Mouse (Mus musculus): ENCODE results near the gene Bckdha. TPM values are rescaled to one million over a fixed set of nuclear protein-coding genes. Genes with fewer than 3 reads are reported as not detected.
A peak's percentile ranks its signal among the peaks of the same experiment; 100 is the strongest.

Bckdha gene
- polyA plus RNA-seq, 1 experiment: 622 TPM

DNA sequence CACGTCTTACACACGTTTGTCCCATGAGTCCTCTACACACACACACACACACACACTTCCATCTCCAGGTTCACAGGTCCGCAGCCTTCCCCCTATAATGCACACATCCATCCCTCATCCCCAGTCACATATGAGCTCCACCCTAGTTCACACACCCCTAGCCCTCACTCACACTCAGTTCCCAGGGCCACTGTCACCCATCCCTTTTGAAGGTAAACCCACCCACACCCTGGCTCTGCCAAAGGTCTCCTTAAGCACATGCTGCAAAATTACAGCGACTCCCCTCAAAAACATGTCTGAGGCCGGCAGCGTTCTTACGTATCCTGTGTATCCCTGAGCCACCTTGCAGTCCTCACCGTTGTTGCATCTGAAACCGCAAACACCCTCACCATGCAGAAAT is 15.5 kb upstream of the Bckdha start:
- Histone ChIP-seq H3K27ac (replicated peaks; ENCODE audit: low read depth, low read length) (no peak overlapping the region), H3K4me3 (ENCODE audit: insufficient read depth, low read depth, low read length) (no peak overlapping the region), H3K4me1 (ENCODE audit: control insufficient read depth, insufficient read depth, insufficient read length, low read length) (no peaks in the 10 kb centered on the region; the same call in 1 of the 2 replicates)

DNA sequence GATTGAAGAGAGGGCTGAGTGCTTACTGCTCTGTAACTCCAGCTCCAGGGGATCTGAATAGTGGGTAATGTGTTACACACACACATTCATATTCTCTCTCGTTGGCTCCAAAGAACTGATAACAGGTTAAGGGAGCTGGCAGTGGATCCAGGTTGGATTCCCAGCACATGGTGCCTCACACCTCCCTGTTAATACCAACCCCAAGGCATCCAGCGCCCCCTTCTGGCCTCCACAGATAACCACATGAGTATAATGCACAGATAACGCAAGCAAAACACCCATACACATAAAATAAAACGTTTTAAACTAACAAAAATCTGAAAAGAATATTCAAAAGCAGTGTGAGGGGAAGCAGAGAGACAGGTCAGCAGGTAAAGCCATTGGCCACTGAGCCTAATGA is 13.7 kb upstream of the Bckdha start:
- H3K4me3 ChIP-seq (ENCODE audit: insufficient read depth, low read depth, low read length): no peak overlapping the region
- no peaks in the 10 kb centered on the region; the same call in 1 of the 2 replicates for H3K4me1 ChIP-seq (ENCODE audit: control insufficient read depth, insufficient read depth, insufficient read length, low read length)
- H3K27ac ChIP-seq (replicated peaks; ENCODE audit: low read depth, low read length): no peak overlapping the region

DNA sequence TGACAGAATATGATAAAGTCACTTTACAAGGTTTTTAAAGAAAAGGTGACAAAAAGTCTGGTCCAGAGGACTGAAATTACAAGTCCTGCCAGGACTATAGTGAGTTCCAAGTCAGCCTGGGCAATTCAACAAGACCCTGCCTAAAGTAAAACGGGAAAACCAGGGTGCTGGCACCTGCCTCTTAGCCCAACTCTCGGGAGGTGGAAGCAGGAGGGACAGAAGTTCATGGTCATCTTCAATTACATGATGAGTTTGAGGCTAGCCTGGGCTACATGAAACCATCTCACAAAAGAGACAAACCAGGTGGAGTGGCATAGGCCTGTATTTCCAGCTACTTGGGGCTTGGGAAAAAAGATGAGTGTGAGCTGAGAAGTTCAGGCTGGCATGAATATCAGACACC is 12.9 kb upstream of the Bckdha start:
- Histone ChIP-seq H3K27ac (replicated peaks; ENCODE audit: low read depth, low read length) (no peak overlapping the region), H3K4me3 (ENCODE audit: insufficient read depth, low read depth, low read length) (no peak overlapping the region), H3K4me1 (ENCODE audit: control insufficient read depth, insufficient read depth, insufficient read length, low read length) (no peaks in the 10 kb centered on the region; the same call in 1 of the 2 replicates)

DNA sequence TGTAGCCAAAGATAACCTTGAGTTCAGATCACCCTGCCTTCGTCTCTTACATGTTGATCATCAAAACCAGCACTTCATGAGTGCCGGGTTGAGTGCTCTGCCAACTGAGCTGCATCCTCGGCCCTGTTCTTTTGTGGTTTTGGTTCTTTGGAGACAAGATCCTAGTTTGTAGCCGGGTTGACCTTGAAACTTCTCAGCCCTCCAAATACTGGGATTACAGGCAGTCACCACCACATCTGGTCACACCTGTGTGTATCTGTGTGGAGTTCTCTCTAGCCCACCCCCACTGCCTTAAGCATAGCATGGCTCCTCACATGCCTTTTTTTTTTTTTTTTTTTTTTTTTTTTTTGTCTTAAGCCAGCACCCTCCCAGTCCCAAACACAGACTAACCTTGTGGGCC is 11.3 kb upstream of the Bckdha start:
- Histone ChIP-seq H3K4me1 (ENCODE audit: control insufficient read depth, insufficient read depth, insufficient read length, low read length) (no peaks in the 10 kb centered on the region; the same call in 1 of the 2 replicates), H3K4me3 (ENCODE audit: insufficient read depth, low read depth, low read length) (no peak overlapping the region), H3K27ac (replicated peaks; ENCODE audit: low read depth, low read length) (no peak overlapping the region)

DNA sequence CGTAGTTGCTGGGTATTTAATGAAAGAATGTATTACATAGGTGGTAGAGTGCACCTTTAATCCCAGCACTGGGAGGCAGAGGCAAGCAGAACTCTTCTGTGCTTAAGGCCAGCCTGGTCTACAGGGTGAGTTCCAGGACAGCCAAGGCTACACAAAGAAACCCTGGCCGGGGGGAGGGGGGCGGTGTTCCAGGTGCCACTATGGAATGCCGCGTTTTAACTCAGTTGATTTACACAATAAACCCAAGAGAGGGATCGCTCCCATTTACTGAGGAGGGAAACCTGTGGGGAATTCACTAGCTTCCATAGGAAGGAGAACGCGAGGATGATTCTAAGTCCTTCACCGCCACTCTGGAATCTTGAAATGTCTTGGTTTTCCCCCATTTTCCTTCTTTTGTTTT is 10.8 kb upstream of the Bckdha start:
- no peak overlapping the region for H3K4me3 ChIP-seq (ENCODE audit: insufficient read depth, low read depth, low read length)
- H3K4me1 ChIP-seq (ENCODE audit: control insufficient read depth, insufficient read depth, insufficient read length, low read length): no peaks in the 10 kb centered on the region; the same call in 1 of the 2 replicates

DNA sequence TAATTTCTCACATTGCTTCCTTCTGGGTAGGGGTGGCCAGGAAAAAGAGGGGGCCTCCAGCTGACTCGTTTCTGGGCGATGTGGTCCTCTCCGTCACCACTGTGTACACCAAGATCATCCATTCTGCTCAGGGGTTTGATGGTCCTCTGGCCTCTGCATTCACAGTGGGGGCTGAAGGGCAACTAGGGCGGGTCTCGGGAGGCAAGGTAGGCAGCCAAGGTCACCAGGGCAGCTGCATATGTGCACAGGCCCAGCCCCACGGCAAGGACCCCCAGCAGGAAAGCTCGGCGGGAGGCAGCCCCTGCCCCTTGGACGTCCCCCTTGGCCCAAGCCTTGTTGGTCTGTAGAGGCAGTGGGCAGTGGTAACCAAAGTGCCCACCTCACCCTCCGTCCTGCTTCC is 10.4 kb upstream of the Bckdha start:
- no peak overlapping the region for H3K27ac ChIP-seq (replicated peaks; ENCODE audit: low read depth, low read length)
- H3K4me3 ChIP-seq (ENCODE audit: insufficient read depth, low read depth, low read length): no peak overlapping the region
- H3K4me1 ChIP-seq (ENCODE audit: control insufficient read depth, insufficient read depth, insufficient read length, low read length): no peaks in the 10 kb centered on the region

More for the DNA sequence above, 10.8 kb upstream of the Bckdha start:
- no peak overlapping the region for H3K27ac ChIP-seq (replicated peaks; ENCODE audit: low read depth, low read length)

DNA sequence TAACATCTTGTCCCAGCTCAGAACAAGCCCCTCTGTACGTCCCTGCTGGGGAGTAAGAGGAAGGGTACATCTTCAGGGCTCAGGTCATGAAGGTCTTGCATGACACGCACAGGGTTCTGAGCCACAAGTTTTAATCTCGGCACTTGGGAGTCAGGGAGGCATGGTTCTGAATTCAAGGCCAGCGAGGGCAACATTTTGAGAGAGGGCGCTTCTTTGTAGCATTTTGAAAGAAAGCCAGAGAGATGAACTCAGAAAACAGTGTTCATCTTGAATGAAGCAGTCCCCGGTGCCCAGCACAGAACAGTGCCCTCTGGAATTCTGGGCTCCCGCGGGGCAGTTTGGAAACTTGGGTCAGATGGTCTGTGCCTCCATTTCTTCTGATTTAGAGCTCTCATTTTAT is 7.6 kb upstream of the Bckdha start:
- Histone ChIP-seq H3K4me3 (ENCODE audit: insufficient read depth, low read depth, low read length) (no peak overlapping the region), H3K4me1 (ENCODE audit: control insufficient read depth, insufficient read depth, insufficient read length, low read length) (no peaks in the 10 kb centered on the region), H3K27ac (replicated peaks; ENCODE audit: low read depth, low read length) (no peak overlapping the region)

DNA sequence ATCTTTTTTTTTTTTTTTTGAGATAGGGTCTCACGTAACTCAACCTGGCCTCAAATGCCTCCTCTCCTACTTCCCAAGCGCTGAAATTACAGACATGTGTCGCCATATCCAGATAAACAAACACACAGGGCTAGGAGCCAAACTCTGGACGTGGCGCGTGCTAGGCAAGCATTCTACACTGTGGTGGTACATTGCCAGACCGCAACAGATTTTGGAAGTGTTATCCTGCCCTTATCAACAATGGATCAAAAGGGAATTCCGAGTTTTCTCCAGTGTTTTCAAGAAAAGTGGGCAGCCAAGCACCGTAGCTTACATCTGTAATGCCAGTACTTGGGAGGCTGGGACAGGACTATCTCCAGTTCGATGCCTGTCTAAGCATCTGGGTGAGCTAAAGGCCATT is 996 bp downstream of the Bckdha start:
- H3K4me3 ChIP-seq (ENCODE audit: insufficient read depth, low read depth, low read length): peak overlapping the region; percentile 77
- H3K4me1 ChIP-seq (ENCODE audit: control insufficient read depth, insufficient read depth, insufficient read length, low read length): peaks cover 7% of the 10 kb centered on the region
- H3K27ac ChIP-seq (replicated peaks; ENCODE audit: low read depth, low read length): peak overlapping the region; percentile 96; the same call in 1 of the 2 replicates

DNA sequence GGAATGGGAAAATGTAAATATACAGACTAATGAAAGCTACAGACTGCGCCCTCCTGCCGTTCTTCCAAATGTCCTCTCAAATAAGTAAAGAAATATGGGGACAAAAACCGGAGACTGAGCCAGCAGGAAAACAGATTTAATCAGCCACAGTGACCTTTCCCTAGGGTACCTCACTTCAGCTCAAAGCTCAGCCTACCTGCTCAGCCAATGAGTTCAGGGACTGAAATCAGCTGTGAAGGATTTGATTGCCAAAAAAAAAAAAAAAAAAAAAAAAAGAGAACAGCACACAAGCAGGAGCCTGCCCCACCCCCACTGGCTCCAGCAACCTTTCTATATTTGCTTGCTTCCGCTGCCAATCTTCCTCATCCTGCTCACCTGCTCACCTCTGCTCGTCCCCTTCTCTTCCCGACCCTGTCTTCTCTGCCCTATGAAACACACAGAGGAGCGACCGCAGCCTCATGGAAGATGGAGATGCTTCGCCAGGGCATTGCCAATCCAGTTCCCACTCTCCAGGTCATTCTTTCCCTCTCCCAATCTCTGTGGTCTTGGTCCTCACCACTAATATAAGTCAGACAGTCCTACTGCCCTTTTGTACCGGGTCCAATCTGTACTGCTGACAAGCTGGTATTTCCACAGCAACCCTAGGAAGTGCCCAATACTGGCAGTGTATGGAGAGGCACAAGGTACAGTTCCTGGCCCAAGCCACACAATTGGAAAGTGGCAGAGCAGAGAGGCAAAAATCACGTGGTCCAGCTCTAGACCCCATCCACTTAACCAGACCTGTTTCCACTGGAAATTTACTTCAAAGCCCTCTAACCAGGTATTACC is 3.0 kb downstream of the Bckdha start:
- H3K4me1 ChIP-seq (ENCODE audit: control insufficient read depth, insufficient read depth, insufficient read length, low read length): peaks cover 9% of the 10 kb centered on the region
- H3K4me3 ChIP-seq (ENCODE audit: insufficient read depth, low read depth, low read length): no peak overlapping the region
- H3K27ac ChIP-seq (replicated peaks; ENCODE audit: low read depth, low read length): peak overlapping the region; percentile 71

DNA sequence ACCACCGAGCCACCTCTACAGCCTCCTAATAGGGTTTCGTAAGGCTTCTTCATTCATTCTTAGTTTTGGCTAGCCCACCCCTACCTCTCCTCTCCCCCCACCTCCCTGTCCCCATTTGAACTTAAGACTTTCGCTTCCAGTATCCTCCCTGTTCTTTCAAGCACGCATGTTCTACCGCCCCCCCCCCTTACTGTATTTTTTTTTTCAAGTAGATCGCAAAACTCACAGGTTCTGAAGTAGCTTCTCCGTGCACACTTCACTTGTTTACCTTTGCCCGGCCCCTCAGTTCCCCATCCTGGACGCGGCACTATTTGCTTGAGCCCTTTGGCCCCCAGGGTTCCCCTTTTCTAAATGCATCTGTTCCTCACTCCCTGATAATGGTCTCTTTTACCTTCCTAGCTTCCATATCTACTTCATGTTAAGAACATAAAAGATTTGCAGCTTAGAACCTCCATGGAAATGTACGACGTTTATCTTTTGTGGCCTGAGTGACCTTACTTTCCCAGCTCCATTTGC is 6.5 kb downstream of the Bckdha start:
- Histone ChIP-seq H3K27ac (replicated peaks; ENCODE audit: low read depth, low read length) (no peak overlapping the region), H3K4me1 (ENCODE audit: control insufficient read depth, insufficient read depth, insufficient read length, low read length) (peaks cover 22% of the 10 kb centered on the region), H3K4me3 (ENCODE audit: insufficient read depth, low read depth, low read length) (no peak overlapping the region)

DNA sequence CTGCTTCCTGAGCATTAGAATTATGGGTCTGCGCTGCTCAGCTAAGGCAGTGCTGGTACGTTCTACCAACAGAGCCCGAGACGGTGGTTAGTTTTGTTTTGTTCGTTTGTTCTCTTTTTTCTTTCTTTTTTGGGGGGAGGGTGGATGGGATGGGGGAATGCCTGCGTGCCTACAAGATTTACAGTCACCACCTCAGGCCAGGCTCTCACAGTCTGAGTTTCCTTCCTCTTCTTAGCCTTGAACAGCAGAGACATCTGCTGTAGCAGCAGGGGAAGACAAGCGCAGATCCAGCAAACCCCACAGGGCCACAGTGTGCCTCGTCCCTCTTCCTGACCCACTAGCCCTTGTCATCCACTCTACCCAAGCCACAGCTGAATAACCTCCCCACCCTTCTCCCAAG is 7.5 kb downstream of the Bckdha start:
- Histone ChIP-seq H3K4me1 (ENCODE audit: control insufficient read depth, insufficient read depth, insufficient read length, low read length) (peaks cover 19% of the 10 kb centered on the region), H3K4me3 (ENCODE audit: insufficient read depth, low read depth, low read length) (no peak overlapping the region), H3K27ac (replicated peaks; ENCODE audit: low read depth, low read length) (peak overlapping the region; percentile 31; the same call in 1 of the 2 replicates)

DNA sequence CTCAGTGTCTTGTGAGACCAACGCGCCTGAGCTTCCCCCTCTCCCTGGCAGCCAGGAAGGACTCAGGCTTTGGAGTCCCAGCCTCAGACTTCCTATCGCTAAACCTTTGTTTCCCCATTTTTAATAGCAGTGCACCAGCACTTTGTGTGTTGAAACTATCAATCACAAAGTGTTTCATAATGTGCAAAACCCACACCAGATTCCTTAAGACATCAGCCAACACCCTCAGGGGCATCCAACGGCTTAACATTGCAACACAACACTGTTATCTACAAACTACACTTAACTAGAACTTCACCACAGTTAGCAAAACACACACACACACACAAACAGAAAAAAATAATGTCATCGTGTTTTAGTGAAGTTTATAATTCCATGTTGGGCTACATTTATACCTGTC is 8.9 kb downstream of the Bckdha start:
- peaks cover 15% of the 10 kb centered on the region for H3K4me1 ChIP-seq (ENCODE audit: control insufficient read depth, insufficient read depth, insufficient read length, low read length)
- no peak overlapping the region for H3K4me3 ChIP-seq (ENCODE audit: insufficient read depth, low read depth, low read length)
- no peak overlapping the region for H3K27ac ChIP-seq (replicated peaks; ENCODE audit: low read depth, low read length)

DNA sequence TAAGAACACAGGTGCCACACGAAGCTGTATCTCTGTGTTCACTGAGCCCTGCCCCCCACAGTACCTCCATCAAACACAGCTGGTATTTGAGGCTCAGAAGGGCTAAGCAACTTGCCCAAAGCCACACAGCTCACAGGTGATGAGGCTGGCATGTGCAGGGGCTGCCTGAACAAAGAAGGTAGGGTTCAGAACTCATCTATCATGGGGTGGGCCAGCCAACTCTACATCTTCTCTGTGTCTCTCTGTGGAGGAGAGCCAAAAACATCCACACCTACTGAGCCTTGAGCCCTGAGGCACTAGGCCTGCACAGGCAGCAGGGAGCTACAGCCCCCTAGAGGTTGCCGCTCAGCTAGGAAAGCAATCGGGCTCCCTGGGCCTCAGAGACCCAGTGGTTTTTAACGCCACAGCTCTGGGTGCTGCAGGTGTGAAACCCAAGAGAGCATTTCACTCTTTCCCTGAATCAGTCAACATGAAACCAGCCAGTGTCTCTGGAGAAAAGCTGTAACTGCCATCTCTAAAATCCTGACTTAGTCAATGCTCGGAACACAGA is 11.1 kb downstream of the Bckdha start:
- Histone ChIP-seq H3K4me3 (ENCODE audit: insufficient read depth, low read depth, low read length) (no peak overlapping the region), H3K27ac (replicated peaks; ENCODE audit: low read depth, low read length) (no peak overlapping the region), H3K4me1 (ENCODE audit: control insufficient read depth, insufficient read depth, insufficient read length, low read length) (peaks cover 15% of the 10 kb centered on the region)

DNA sequence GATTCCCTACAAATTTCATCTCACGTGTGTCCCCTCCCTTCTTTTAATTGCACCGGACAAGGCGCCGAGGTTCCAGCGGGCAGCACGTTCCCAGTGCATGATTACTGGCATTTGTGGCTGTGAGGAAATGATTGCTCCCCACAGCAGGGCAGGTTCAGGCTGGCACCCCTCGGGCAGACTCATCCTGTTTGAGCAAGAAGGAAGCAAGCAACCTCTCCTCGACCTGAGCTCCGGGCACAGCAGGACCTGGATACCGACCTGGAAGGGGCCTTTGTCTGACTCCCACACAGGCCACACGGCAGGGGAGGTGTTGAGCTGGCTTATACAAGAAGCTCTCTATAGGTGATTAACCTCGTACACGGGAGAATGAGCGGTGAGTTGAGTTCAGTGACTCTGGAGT is 13.7 kb downstream of the Bckdha start:
- Histone ChIP-seq H3K4me3 (ENCODE audit: insufficient read depth, low read depth, low read length) (no peak overlapping the region), H3K27ac (replicated peaks; ENCODE audit: low read depth, low read length) (no peak overlapping the region), H3K4me1 (ENCODE audit: control insufficient read depth, insufficient read depth, insufficient read length, low read length) (peaks cover 9% of the 10 kb centered on the region)

DNA sequence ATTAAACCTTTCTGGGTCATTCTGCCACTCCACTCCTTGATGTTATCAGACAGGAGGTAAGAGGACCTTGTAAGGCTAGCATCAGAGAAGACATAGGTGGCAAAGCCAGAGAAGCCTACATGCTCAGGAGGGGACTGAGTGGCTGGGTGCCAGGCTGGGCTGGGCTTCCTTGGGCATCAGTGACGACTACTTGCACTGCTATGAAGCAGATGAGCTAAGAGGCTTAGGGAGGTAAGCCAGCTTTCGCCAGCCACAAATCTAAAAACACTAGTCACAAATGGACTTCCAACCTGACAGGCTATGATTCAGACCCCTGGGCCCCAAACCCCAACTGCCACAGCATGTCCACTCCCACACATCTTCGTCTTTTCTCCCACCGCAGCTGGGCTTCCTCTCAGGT is 14.2 kb downstream of the Bckdha start:
- H3K4me3 ChIP-seq (ENCODE audit: insufficient read depth, low read depth, low read length): no peak overlapping the region
- H3K27ac ChIP-seq (replicated peaks; ENCODE audit: low read depth, low read length): no peak overlapping the region
- peaks cover 7% of the 10 kb centered on the region for H3K4me1 ChIP-seq (ENCODE audit: control insufficient read depth, insufficient read depth, insufficient read length, low read length)

DNA sequence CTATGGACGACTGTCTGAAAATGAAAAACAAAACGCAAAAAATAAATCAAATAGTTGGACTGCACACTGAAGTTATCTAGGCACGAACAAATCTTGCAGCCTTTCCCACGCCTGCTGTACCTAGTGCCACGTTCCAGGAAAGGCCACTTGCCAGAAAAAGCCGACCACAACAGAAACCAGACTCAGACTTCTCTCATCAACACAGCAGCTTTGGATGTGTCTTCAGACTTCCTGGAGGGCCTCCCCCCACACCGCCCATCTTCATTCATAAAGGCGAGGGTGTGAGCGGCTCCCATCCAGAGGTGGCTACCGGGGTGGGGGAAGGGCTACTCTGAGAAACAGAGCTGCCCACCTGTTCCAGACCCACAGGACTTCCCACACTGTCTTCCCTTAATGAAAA is 14.6 kb downstream of the Bckdha start:
- peaks cover 3% of the 10 kb centered on the region; the same call in 1 of the 2 replicates for H3K4me1 ChIP-seq (ENCODE audit: control insufficient read depth, insufficient read depth, insufficient read length, low read length)
- no peak overlapping the region for H3K27ac ChIP-seq (replicated peaks; ENCODE audit: low read depth, low read length)
- H3K4me3 ChIP-seq (ENCODE audit: insufficient read depth, low read depth, low read length): no peak overlapping the region
